Mouse (Mus musculus): ENCODE measurements around the gene Olfr723. TPM values are rescaled to one million over a fixed set of nuclear protein-coding genes. Genes with fewer than 3 reads are reported as not detected.
"Not testable (repeated sequence)": the region's sequence is repeated elsewhere in the genome, so short reads cannot be mapped to it uniquely, and the experiment has no call there.

Olfr723 gene
- polyA plus RNA-seq (2015; fragmentation: Nextera tagmentation; extraction: Ambion mirVana), result not detected in 2 replicates

DNA sequence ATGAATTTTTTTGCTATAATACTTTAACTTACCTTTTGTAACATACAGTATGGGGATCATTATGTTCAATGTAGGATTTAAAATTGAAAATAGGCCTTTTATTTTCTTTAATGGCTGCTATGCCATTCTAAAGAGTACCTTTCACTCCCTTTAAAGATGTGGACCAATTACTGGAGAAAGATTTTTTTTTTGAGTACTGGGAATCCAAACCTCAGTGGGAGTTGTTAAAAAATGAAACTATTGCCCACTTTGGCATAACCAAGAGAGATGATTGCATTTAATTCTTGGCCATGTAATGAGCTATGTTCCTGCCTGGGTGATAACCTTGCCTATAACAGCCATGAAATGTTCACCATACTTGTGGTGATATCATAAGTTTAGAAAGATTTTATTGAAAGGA is at the start of gene Olfr723:
Olfr723 (minus strand) TSS at position 101 of the 400 bp plus-strand sequence.
- not testable (repeated sequence) for DNase-seq (ENCODE audit: low spot score)

DNA sequence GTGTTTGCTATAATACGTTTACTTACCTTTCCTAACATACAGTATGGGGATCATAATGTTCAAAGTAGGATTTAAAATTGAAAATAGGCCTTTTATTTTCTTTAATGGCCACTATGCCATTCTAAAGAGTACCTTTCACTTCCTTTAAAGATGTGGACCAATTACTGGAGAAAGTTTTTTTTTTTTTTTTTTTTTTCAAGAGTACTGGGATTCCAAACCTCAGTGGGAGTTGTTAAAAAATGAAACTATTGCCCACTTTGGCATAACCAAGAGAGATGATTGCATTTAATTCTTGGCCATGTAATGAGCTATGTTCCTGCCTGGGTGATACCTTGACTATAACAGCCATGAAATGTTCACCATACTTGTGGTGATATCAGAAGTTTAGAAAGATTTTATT is 31.6 kb upstream of the Olfr723 start, which contains the start of gene Olfr724:
Olfr724 (minus strand) TSS at position 101 of the 400 bp plus-strand sequence.
- DNase-seq (ENCODE audit: low spot score), result not testable (repeated sequence)

DNA sequence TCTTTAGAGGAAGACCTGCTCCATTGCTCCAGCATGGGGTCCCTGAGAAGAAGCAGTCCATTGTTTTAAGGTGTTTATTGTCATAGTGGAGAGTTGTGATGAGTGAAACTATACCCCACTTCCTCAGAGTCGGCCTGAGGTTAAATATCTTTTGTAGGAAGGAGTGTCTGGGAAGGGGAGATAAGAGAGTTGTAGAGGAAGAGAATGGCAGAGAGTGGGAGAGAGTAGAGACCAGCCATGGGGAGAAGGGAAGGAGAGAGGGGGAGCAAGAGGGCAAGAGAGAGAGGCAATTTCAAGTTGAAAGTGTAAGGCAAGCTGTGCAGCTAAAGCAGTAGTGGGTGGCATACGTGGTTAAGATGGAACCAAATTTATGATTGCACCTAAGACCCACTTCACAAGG is 24.3 kb upstream of the Olfr723 start:
- DNase-seq (ENCODE audit: low spot score), result no peak

DNA sequence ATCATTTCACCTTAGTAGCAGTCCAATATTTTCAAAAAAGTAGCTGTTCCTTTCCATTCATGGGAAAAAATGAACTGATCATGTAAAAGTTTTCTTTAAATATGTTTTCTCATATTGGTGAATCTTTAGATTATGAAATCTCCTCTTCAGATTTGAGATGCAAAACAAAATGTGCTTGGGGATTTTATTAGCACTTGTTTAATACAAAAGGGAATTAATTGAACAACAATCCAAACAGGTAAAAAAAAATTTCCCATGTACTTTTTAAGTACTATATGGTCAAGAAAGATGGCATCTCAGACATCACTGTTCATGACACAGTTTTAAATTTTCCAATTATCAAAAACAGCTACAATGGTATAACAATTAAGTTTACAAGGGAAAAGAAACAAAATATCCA is 29.7 kb downstream of the Olfr723 start, which contains the start of gene Olfr722:
Olfr722 (minus strand) TSS at position 101 of the 400 bp plus-strand sequence.
- DNase-seq (ENCODE audit: low spot score), result no peak

Other genes with a start within 250 kb of the Olfr723 start
- 0.32 and 0.40 TPM in 2 replicates for gene Armh4, start 148.4 kb downstream of the Olfr723 start, polyA plus RNA-seq (2015; fragmentation: Nextera tagmentation; extraction: Ambion mirVana)
- gene Olfr722, start 29.8 kb downstream of the Olfr723 start, polyA plus RNA-seq (2015; fragmentation: Nextera tagmentation; extraction: Ambion mirVana), result not detected in 2 replicates
- not detected in 2 replicates for gene Olfr724, start 31.5 kb upstream of the Olfr723 start, polyA plus RNA-seq (2015; fragmentation: Nextera tagmentation; extraction: Ambion mirVana)
- not detected in 2 replicates for gene Olfr725, start 108.6 kb upstream of the Olfr723 start, polyA plus RNA-seq (2015; fragmentation: Nextera tagmentation; extraction: Ambion mirVana)
- gene Olfr726, start 159.2 kb upstream of the Olfr723 start, polyA plus RNA-seq (2015; fragmentation: Nextera tagmentation; extraction: Ambion mirVana), result not detected in 2 replicates
- gene Olfr727, start 191.4 kb upstream of the Olfr723 start, polyA plus RNA-seq (2015; fragmentation: Nextera tagmentation; extraction: Ambion mirVana), result not detected in 2 replicates
- gene Olfr728, start 210.9 kb upstream of the Olfr723 start, polyA plus RNA-seq (2015; fragmentation: Nextera tagmentation; extraction: Ambion mirVana), result not detected in 2 replicates
- gene Olfr729, start 221.1 kb upstream of the Olfr723 start, polyA plus RNA-seq (2015; fragmentation: Nextera tagmentation; extraction: Ambion mirVana), result not detected in 2 replicates